50 mouse cellular contexts compared by ENCODE assay signal in the genomic region with DNA sequence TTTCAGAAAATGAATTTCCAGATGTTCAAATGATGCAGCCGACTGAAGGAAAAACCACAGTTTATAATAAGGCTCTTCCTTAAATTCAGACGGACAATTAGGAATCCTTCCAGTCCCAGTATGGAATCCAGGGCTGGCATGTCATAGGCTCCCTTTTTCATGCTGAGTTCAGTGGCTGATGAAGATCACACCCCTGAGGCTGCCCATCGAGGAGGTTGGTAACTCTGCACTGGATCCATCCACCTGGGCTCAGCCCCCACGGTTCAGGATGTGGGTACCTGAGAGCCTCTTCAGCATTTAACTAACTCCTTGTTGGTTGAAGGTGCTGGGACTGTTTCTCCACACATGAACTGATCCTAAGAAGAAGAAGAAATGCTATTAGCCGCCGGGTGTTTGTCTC. TPM values are rescaled to one million over a fixed set of nuclear protein-coding genes. Genes with fewer than 3 reads are reported as not detected.
"Had no signal": no experiment of that assay in that cellular context is flagged by ENCODE, and none has a peak within 500 bp of the region (broad histone marks: within the 10 kb centered on the region; RNA-seq: fewer than 3 reads in every experiment).

No protein-coding gene starts in this region.

- ATAC-seq: hindbrain, embryonic 16.5 days; hindbrain, postnatal 0 days; inflammation-experienced regulatory T-cells, adult 6 months; intestine, embryonic 15.5 days; intestine, embryonic 16.5 days; intestine, postnatal 0 days had no signal

- H3K9ac ChIP-seq: heart, embryonic 12.5 days; heart, embryonic 13.5 days; heart, embryonic 15.5 days; hindbrain, embryonic 12.5 days; hindbrain, embryonic 13.5 days; hindbrain, embryonic 14.5 days; hindbrain, embryonic 15.5 days; intestine, embryonic 15.5 days; kidney, embryonic 15.5 days had no signal

- H3K4me3 ChIP-seq: heart, embryonic 12.5 days; heart, embryonic 13.5 days; heart, embryonic 15.5 days; hindbrain, embryonic 10.5 days; hindbrain, embryonic 12.5 days; hindbrain, embryonic 13.5 days; hindbrain, embryonic 15.5 days; intestine, embryonic 15.5 days; kidney, embryonic 15.5 days; layer of hippocampus, adult 2 months; left cerebral cortex, adult 2 months had no signal

- H3K4me2 ChIP-seq: heart, embryonic 11.5 days; heart, embryonic 12.5 days; heart, embryonic 13.5 days; heart, embryonic 15.5 days; hindbrain, embryonic 12.5 days; hindbrain, embryonic 13.5 days; hindbrain, embryonic 14.5 days; hindbrain, embryonic 15.5 days; intestine, embryonic 15.5 days; kidney, embryonic 15.5 days had no signal

- H3K9me3 ChIP-seq: heart, embryonic 12.5 days; heart, embryonic 13.5 days; heart, embryonic 15.5 days; hindbrain, embryonic 10.5 days; hindbrain, embryonic 12.5 days; hindbrain, embryonic 13.5 days; hindbrain, embryonic 15.5 days; intestine, embryonic 15.5 days; kidney, embryonic 15.5 days had no signal

- DNase-seq: heart, postnatal 14 days; heart, postnatal 36 days; heart, postnatal 4 days; kidney, adult 11 months; kidney, adult 18-20 months; kidney, adult 2 months; kidney, adult 8-10 months; kidney, adult 9 months; kidney, postnatal 10 days; kidney, postnatal 14 days; kidney, postnatal 25 days; kidney, postnatal 36 days; kidney, postnatal 4 days; layer of hippocampus, adult 9-11 months; layer of hippocampus, postnatal 36 days had no signal

- H3K27me3 ChIP-seq: heart, embryonic 12.5 days; heart, embryonic 13.5 days; heart, embryonic 15.5 days; hindbrain, embryonic 12.5 days; hindbrain, embryonic 13.5 days; hindbrain, embryonic 15.5 days; intestine, embryonic 15.5 days; kidney, embryonic 15.5 days had no signal

- H3K27ac ChIP-seq: heart, embryonic 13.5 days; heart, embryonic 15.5 days; hindbrain, embryonic 10.5 days; hindbrain, embryonic 12.5 days; hindbrain, embryonic 13.5 days; hindbrain, embryonic 14.5 days; hindbrain, embryonic 15.5 days; hindbrain, postnatal 0 days; intestine, embryonic 15.5 days; kidney, embryonic 15.5 days; kidney, postnatal 0 days; layer of hippocampus, adult 2 months; left cerebral cortex, adult 2 months had no signal

RNA-seq across cellular contexts. Expression of gene Galnt15, which starts 54.1 kb away (rescaled TPM):
- total RNA-seq: hematopoietic stem cell, adult 5-6 weeks had no signal
- polyA plus RNA-seq: inflammation-experienced regulatory T-cells, adult 6 months had no signal

RNA-seq across cellular contexts. Expression of gene Msmb, which starts 58.9 kb away (rescaled TPM):
- total RNA-seq: heart, postnatal 14 days; heart, postnatal 25 days; heart, postnatal 36 days; heart, postnatal 4 days; hematopoietic stem cell, adult 5-6 weeks; hindbrain, postnatal 0 days; layer of hippocampus, adult 18-20 months; layer of hippocampus, adult 2 months; layer of hippocampus, adult 8-10 months; layer of hippocampus, postnatal 10 days; layer of hippocampus, postnatal 14 days; layer of hippocampus, postnatal 25 days; layer of hippocampus, postnatal 36 days; left cerebral cortex, adult 18-20 months; left cerebral cortex, adult 2 months had no signal
- polyA plus RNA-seq: heart, embryonic 11.5 days; heart, embryonic 12.5 days; heart, embryonic 13.5 days; heart, embryonic 14.5 days; heart, embryonic 15.5 days; heart, embryonic 16.5 days; heart, postnatal 0 days; hindbrain, embryonic 10.5 days; hindbrain, embryonic 11.5 days; hindbrain, embryonic 12.5 days; hindbrain, embryonic 13.5 days; hindbrain, embryonic 14.5 days; hindbrain, embryonic 15.5 days; hindbrain, embryonic 16.5 days; hindbrain, postnatal 0 days; inflammation-experienced regulatory T-cells, adult 6 months; intestine, embryonic 14.5 days; intestine, embryonic 15.5 days; intestine, embryonic 16.5 days; intestine, postnatal 0 days; kidney, adult 2 months; kidney, embryonic 14.5 days; kidney, embryonic 15.5 days; kidney, embryonic 16.5 days; kidney, postnatal 0 days; large intestine, adult 2 months had no signal
